Mouse (Mus musculus) midbrain, embryonic 12.5 days (tissue): ENCODE results near the gene Vpreb3. TPM values are rescaled to one million over a fixed set of nuclear protein-coding genes. Genes with fewer than 3 reads are reported as not detected.
A peak's percentile ranks its signal among the peaks of the same experiment; 100 is the strongest.

Experiments
- ATAC-seq: fragments of 200-750 bp; cut with Nextera tagmentation; 2 replicates; pipeline ENCODE4 v1.8.0; 2017; ENCODE audit warnings: low read depth, moderate TSS enrichment, moderate library complexity; ENCODE audit not compliant: low FRiP score
- H3K27ac ChIP-seq: fragments of 300-500 bp; sonication (generic); replicated peaks from 2 replicates; pipeline ENCODE4 v1.5.1; 2016; ENCODE audit warnings: mild to moderate bottlenecking
- H3K27me3 ChIP-seq: fragments of 300-500 bp; sonication (generic); 2 replicates; pipeline ENCODE4 v1.6.1; 2016; ENCODE audit warnings: mild to moderate bottlenecking
- H3K36me3 ChIP-seq: fragments of 300-500 bp; sonication (generic); 2 replicates; pipeline ENCODE4 v1.6.1; 2016
- H3K4me1 ChIP-seq: fragments of 300-500 bp; sonication (generic); 2 replicates; pipeline ENCODE4 v1.6.1; 2016
- H3K4me2 ChIP-seq: fragments of 300-500 bp; sonication (generic); replicated peaks from 2 replicates; pipeline ENCODE4 v1.6.1; 2016; ENCODE audit warnings: mild to moderate bottlenecking, moderate library complexity
- H3K4me3 ChIP-seq: fragments of 300-500 bp; sonication (generic); 2 replicates; pipeline ENCODE4 v1.5.1; 2016; ENCODE audit warnings: mild to moderate bottlenecking
- H3K9ac ChIP-seq: fragments of 300-500 bp; sonication (generic); replicated peaks from 2 replicates; pipeline ENCODE4 v1.6.1; 2016; ENCODE audit warnings: mild to moderate bottlenecking, moderate library complexity
- H3K9me3 ChIP-seq: fragments of 300-500 bp; sonication (generic); 2 replicates; pipeline ENCODE4 v1.6.1; 2016; ENCODE audit warnings: mild to moderate bottlenecking
- WGBS: fragments of 180-500 bp; shearing (Covaris S2); methylation state at CpG from one replicate; pipeline ENCODE4 v1.1.7; 2016; 5-methylcytosine and 5-hydroxymethylcytosine counted together
- polyA plus RNA-seq: library from polyadenylated mRNA; unstranded; fragments of >200 nt; fragmentation: Nextera tagmentation; extraction: Ambion mirVana; gene quantifications from 2 replicates; pipeline ENCODE4 v1.2.1, GENCODE M21; 2016

Vpreb3 gene
- polyA plus RNA-seq, 1 experiment from 2014 or later = 0.71 TPM

DNA sequence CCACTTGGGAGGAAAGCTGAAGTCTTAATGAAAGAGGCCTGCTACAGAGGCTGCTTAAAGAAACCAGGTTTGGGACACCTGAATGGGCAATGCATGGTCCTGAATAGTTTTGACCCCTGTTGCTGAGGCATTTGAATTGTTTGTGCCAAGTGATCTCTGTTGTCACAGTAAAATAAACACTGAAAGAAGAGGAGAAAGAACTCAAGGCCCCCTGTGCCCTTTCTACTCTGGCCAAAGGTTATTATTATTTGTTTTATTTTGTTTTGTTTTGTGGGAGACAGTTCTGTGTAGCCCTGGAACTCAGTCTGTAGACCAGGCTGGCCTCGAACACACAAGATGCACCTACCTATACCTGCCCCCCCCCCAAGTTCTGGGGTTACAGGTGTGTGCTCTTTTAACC, 7.9 kb upstream of the Vpreb3 start:
- H3K9ac ChIP-seq = no peak overlapping the region
- peak overlapping the region; percentile 95 for H3K4me2 ChIP-seq
- no peak for ATAC-seq
- peaks cover 95% of the 10 kb centered on the region for H3K27me3 ChIP-seq
- 0 out of 2 replicates have a peak overlapping the region, but pooled peaks have one; percentile 50 for H3K4me3 ChIP-seq
- H3K9me3 ChIP-seq = no peaks in the 10 kb centered on the region
- H3K27ac ChIP-seq = no peak overlapping the region
- WGBS = 80% methylated on average over 1 of the region's 1 CpGs
- H3K4me1 ChIP-seq = peaks cover 38% of the 10 kb centered on the region
- H3K36me3 ChIP-seq = no peaks in the 10 kb centered on the region

DNA sequence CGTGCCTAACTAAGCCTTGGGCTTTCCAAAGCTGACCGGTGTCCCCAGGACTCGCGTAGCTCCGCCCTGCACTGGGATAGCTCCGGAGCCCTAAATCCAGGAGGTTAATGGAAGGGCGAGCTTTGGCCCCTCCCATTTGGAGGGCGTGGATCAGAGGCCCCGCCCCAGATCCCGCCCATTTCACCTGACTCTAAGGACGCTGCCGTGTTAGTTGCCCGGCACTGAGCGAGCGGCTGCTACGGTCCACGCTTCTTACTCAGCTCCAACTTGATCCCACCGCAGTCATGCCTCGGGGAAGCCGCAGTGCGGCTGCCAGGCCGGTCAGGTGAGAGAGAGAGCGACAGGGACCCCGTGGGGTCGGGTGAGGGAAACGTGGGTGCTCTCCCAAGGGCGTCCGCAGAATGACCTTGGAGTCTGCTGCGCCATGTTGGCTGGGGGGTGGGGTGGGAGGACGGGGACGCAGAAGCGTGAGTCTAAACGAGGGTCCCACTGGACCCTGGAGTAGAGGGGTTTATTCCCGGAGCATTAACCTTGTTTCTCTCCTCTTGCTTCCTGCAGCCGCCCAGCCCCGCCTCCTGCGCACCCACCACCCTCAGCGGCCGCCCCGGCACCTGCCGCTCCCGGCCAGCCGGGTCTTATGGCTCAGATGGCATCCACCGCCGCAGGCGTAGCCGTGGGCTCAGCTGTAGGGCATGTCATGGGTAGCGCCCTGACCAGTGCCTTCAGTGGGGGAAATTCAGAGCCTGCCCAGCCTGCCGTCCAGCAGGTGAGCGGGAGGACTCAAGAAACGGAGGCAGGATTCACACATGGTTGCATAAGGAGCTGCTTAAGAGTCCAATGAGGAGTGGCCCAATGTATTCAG, 6.9 kb upstream of the Vpreb3 start, which contains the start of gene Mmp11:
TSS of gene Mmp11 (minus strand) at position 817 of the 862 bp plus-strand sequence.
- peaks cover 36% of the 10 kb centered on the region for H3K4me1 ChIP-seq
- H3K9me3 ChIP-seq = no peaks in the 10 kb centered on the region
- no peaks in the 10 kb centered on the region for H3K36me3 ChIP-seq
- peak; percentile 55 for ATAC-seq
- 1% methylated on average over 50 of the region's 51 CpGs for WGBS
- H3K4me2 ChIP-seq = peak within 1 kb of the TSS; percentile 95
- peak within 1 kb of the TSS; percentile 51 for H3K9ac ChIP-seq
- peak within 1 kb of the TSS; percentile 50 for H3K4me3 ChIP-seq
- no peak within 1 kb of the TSS for H3K27ac ChIP-seq
- H3K27me3 ChIP-seq = peaks cover 91% of the 10 kb centered on the region

DNA sequence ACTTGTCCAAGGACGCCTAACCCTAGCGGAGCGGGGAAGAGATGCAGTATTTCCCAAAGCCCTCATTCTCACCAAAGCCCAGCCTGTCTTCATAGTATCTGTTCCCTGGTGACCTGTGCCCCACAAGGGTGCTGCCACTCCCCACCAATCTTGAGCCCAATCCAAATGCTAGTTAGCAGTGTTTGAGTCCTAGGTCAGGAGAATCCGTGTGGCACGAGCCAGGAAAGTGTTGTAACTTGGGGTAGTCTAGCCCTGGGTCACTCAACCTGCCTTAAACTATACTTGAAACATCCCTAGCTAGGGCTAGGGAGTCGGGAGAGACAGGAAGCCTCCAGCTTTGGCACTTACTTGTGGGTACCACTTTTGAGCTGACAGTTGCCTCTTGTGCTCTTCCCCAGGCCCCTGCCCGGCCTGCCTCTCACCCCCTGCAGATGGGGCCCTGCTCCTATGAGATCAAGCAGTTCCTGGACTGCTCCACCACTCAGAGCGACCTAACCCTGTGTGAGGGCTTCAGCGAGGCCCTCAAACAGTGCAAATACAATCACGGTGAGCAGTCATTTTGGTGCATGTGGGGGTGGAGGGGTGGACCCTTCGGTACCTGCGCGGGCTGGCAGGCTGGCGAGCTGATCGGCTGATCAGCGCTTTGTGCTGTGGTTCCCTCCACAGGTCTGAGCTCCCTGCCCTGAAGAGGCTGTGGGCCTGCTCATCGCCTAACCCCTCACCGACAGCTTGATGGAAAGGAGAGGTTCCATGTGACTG, 5.8 kb upstream of the Vpreb3 start:
- ATAC-seq = no peak
- no peak overlapping the region for H3K4me3 ChIP-seq
- peaks cover 79% of the 10 kb centered on the region for H3K27me3 ChIP-seq
- 36% methylated on average over 18 of the region's 18 CpGs for WGBS
- H3K4me1 ChIP-seq = peaks cover 24% of the 10 kb centered on the region
- no peaks in the 10 kb centered on the region for H3K36me3 ChIP-seq
- no peak overlapping the region for H3K9ac ChIP-seq
- H3K9me3 ChIP-seq = no peaks in the 10 kb centered on the region
- H3K4me2 ChIP-seq = no peak overlapping the region
- H3K27ac ChIP-seq = no peak overlapping the region

DNA sequence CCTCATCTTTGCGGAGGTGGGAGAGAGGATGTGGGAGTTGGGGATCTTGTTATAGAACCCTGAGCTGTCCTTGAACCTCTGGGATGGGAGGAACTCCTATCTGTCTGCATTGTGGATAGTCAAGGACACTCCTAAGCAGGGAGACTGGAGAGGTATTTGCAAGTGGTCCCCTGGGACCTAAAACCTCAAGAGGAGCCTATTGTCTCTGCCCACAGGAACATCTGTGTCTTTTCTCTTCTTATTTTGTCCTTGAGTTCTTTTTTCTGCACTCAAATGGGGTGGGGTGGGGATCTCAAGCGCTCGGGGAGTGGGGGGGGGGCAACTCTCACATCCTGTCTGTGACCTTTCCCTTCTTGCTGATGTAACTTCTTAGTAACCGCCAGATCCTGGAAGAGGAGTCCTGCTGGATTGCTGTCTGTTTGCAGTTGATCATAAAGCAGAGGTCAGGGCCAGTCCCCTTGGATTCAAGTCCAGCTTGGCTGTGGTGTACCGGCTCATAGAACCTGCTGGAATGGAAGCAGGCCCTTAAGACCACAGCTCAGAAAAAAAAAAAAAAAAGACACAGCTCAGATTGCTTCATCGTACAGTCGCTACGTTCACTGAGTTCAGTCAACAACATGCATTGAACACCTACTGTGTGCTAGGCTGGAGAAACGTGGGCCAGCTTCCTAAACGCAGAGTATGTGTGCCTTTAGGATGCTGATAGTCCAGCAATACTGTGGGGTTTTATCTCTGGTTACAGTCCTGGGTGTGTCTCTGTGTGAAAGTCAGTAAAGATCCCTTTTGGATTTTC, 4.8 kb upstream of the Vpreb3 start:
- ATAC-seq = no peak
- no peak overlapping the region for H3K4me3 ChIP-seq
- 55% methylated on average over 10 of the region's 10 CpGs for WGBS
- H3K9ac ChIP-seq = no peak overlapping the region
- H3K36me3 ChIP-seq = no peaks in the 10 kb centered on the region
- no peak overlapping the region for H3K27ac ChIP-seq
- peaks cover 70% of the 10 kb centered on the region for H3K27me3 ChIP-seq
- H3K9me3 ChIP-seq = no peaks in the 10 kb centered on the region
- H3K4me2 ChIP-seq = no peak overlapping the region
- peaks cover 15% of the 10 kb centered on the region for H3K4me1 ChIP-seq

DNA sequence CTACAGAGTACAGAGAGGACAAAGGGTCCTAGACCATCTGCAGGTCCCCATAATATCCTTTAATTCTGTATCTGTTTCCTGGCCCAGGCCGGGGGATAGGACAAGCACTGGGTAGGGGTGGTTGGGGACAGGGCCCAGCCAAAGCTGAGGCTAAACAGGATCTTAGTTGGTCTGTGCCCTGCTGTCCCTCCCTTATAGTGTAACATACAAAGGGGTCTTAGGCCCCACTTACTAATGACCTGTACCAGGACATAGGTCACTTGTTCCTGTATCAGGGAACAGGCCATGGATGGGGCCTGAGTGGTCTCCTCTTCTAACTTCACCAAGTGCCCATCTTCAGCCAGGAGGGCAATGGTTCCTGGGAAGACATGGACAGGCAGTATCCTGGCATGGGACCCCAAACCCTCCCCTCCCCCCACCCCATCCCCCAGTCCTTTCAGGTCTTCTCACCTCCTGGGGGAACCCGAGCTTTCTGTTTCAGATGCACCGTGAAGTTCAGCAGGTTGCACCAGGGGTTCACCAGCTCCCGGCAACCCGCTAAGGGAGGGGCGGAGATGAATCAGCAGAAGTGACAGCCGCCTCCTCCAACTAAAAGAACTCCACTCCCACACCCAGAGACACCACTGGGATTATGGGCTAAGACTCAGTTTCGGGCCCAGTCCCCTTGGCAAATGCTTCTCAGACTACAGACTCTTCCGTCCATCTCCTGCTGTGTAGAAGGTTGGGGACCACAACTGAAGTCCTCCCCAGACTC, 3.2 kb upstream of the Vpreb3 start:
- no peaks in the 10 kb centered on the region for H3K9me3 ChIP-seq
- H3K4me1 ChIP-seq = peaks cover 22% of the 10 kb centered on the region
- no peak overlapping the region for H3K27ac ChIP-seq
- ATAC-seq = no peak
- H3K27me3 ChIP-seq = peaks cover 54% of the 10 kb centered on the region
- no peak overlapping the region for H3K4me2 ChIP-seq
- 41% methylated on average over 9 of the region's 9 CpGs for WGBS
- H3K36me3 ChIP-seq = no peaks in the 10 kb centered on the region
- no peak overlapping the region for H3K9ac ChIP-seq
- no peak overlapping the region for H3K4me3 ChIP-seq

DNA sequence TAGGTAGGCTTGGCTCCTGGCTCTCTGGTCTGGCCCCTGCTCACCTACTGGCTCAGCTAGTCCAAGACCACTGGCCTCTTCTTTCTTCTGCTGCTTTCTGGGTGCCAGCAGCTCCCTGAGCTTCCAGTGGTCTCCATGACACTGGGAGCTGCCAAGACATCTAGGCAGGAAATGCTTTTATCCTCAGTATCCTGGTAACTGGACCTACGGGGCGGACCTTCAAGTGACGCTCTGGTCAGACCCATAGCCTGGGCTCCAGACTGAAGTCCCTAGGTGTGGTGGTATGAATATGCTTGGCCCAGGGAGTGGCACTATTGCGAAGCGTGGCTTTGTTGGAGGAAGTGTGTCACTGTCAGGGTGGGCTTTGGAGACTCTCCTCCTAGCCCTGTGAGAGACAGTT, 2.3 kb upstream of the Vpreb3 start, which contains the start of gene Gm867:
TSS of gene Gm867 (minus strand) at position 153 of the 400 bp plus-strand sequence.
- Histone ChIP-seq H3K9me3 (no peaks in the 10 kb centered on the region), H3K4me1 (peaks cover 17% of the 10 kb centered on the region), H3K27ac (no peak within 1 kb of the TSS), H3K9ac (no peak within 1 kb of the TSS), H3K4me3 (no peak within 1 kb of the TSS), H3K27me3 (peaks cover 45% of the 10 kb centered on the region), H3K4me2 (no peak within 1 kb of the TSS), H3K36me3 (no peaks in the 10 kb centered on the region)
- ATAC-seq = no peak
- 79% methylated on average over 5 of the region's 5 CpGs for WGBS

DNA sequence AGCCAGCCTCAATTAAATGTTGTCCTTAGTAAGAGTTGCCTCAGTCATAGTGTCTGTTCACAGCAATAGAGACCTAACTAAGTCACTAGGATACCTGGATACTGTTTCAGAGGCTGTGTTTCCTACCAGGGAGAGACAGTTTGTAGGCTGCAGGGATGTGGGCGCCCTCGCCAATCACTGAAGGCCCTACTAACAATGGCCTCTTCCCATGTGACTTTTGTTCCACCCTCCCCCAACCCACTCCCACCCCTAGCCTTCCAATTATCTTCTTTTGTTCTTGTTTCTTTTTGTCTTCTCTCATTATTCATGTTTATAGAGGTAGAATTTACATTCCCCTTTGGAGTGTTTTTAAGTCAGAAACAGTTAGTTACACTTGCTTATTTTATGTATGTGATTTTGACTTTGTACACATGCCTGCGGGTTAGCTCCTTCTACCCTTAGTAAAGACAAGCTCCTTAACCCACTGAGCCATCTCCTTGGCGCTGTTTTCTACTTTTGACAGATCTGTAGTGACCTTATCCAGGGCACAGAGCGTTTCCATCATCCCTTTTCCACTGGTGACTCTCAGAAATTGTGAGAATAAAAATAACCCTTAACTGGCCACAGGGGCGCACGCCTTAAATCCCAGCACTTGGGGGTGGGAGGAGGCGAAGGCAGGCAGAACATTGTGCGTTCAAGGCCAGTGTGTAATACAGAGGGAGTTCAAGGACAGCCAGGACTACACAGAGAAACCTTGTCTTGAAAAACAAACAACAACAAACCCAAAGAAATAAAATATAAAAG, 1.6 kb upstream of the Vpreb3 start:
- Histone ChIP-seq H3K27me3 (peaks cover 38% of the 10 kb centered on the region), H3K9me3 (no peaks in the 10 kb centered on the region), H3K9ac (no peak overlapping the region), H3K4me3 (no peak overlapping the region), H3K27ac (no peak overlapping the region), H3K4me1 (peaks cover 11% of the 10 kb centered on the region), H3K4me2 (no peak overlapping the region), H3K36me3 (no peaks in the 10 kb centered on the region)
- ATAC-seq = no peak
- 63% methylated on average over 9 of the region's 9 CpGs for WGBS

DNA sequence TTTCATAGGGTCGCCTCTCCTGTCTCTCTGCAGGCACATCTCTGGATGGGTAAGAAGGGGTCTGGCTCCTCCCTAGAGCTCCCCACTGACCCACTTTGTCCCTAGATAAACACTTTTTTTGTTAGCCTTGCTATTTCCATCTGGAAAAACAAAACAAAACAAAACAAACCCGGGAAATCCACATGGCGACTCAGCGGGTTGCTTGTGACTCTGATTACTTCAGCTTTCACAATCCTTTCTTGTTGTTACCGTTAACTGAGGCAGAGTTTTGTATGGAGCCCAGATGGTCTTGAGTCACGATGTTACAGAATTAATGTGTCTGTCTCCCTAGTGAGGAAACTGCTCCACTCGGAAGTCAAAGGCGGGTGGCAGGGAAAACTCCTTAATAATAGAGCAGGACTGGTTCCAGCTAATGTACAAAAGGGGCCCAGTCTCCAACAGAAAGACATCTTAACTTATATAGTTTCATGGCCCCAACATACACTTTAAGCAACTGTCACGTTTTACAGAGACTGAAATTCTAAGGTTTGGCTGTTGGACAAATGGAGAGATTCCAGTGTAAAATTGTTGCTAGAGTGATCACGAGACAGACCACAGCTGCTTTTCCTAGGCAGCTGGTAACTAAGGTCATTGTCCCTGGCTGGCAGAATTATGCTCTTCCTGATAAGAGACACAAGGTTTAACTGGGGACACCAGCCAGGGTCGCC, 1.4 kb downstream of the Vpreb3 start:
- H3K4me3 ChIP-seq = no peak overlapping the region
- 27% methylated on average over 11 of the region's 11 CpGs for WGBS
- H3K4me1 ChIP-seq = peaks cover 9% of the 10 kb centered on the region; the same call in 1 of the 2 replicates
- ATAC-seq = no peak
- 0 out of 2 replicates have a peak overlapping the region, but pooled peaks have one; percentile 25 for H3K27ac ChIP-seq
- no peak overlapping the region for H3K4me2 ChIP-seq
- no peaks in the 10 kb centered on the region for H3K9me3 ChIP-seq
- no peaks in the 10 kb centered on the region for H3K36me3 ChIP-seq
- H3K27me3 ChIP-seq = peaks cover 24% of the 10 kb centered on the region
- H3K9ac ChIP-seq = no peak overlapping the region

DNA sequence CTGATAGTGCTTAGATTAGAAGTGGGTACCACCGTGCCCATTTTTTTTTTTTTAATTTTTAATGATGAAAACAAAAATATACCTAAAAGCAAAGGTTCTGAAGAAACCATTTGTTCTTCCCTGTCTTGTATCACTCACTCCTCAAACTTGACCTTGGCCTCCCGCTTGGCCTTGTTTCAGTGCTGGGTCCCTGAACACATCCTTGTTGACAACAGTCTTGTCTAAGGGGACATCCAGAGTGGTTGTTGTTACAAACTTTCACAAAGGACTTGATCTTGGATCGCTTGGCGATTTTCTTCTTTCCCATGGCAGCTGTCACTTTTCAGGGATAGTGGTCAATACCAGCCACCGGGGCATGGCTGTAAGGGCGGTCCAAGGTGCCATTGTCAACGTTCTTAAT, 2.4 kb downstream of the Vpreb3 start:
- no peak for ATAC-seq
- Histone ChIP-seq H3K9me3 (no peaks in the 10 kb centered on the region), H3K27ac (no peak overlapping the region), H3K4me2 (no peak overlapping the region), H3K36me3 (no peaks in the 10 kb centered on the region), H3K4me3 (no peak overlapping the region), H3K4me1 (peaks cover 9% of the 10 kb centered on the region; the same call in 1 of the 2 replicates), H3K9ac (no peak overlapping the region), H3K27me3 (peaks cover 22% of the 10 kb centered on the region)
- WGBS = 92% methylated on average over 7 of the region's 7 CpGs

DNA sequence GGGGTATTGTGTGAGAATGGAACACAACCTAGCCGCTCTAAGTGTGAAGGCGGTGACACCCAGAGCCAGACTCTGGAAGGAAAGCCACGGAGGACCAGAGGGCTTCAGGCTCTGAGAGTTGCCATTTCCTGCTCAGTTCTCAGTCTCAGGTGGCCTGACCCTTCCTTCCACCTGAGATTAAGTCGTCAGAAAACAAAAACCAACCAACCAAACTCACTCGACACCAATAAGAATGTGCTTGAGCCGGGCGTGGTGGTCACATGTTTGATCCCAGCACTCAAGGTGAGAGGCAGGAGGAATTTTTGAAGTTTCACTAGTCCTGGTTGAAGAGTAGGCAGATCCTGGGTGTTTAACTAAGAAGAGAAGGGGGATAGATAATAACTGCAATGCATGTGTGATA, 3.0 kb downstream of the Vpreb3 start:
- H3K4me1 ChIP-seq = peaks cover 15% of the 10 kb centered on the region
- H3K9me3 ChIP-seq = no peaks in the 10 kb centered on the region
- no peak overlapping the region for H3K9ac ChIP-seq
- H3K27ac ChIP-seq = no peak overlapping the region
- no peak overlapping the region for H3K4me2 ChIP-seq
- ATAC-seq = no peak
- peaks cover 24% of the 10 kb centered on the region for H3K27me3 ChIP-seq
- no peak overlapping the region for H3K4me3 ChIP-seq
- no peaks in the 10 kb centered on the region for H3K36me3 ChIP-seq
- WGBS = 88% methylated on average over 7 of the region's 7 CpGs
